Mouse (Mus musculus) activated CD4-positive, CD25-positive, alpha-beta regulatory T cell (primary cell): ENCODE measurements around the gene Arl3. TPM values are rescaled to one million over a fixed set of nuclear protein-coding genes. Genes with fewer than 3 reads are reported as not detected.

Experiments used
- polyA plus RNA-seq, 2 experiments: library from polyadenylated mRNA; unstranded; fragments of 100-300 nt; shearing (Covaris generic); gene quantifications; one replicate each; pipeline ENCODE4 v1.2.1; 2017

The Arl3 gene
- 10 to 100 TPM; 12.3 to 18.4 TPM for polyA plus RNA-seq

GRCm38 (mm10) chr19:46572951-46573937 lies at the start of gene Arl3, which contains the start of gene Sfxn2:
TSS of gene Arl3 (minus strand) at chr19:46573198.
TSS of gene Sfxn2 (plus strand) at chr19:46573365.

GRCm38 (mm10) chr19:46598720-46599252 lies 25.8 kb upstream of the Arl3 start, which contains the start of gene Wbp1l:
TSS of gene Wbp1l (plus strand) at chr19:46599084.

GRCm38 (mm10) chr19:46501401-46502068 lies 71.5 kb downstream of the Arl3 start, which contains the start of gene Trim8:
TSS of gene Trim8 (plus strand) at chr19:46501702.

Other genes starting within 250 kb of the Arl3 start
- gene Psd, start 246.0 kb downstream of the Arl3 start, polyA plus RNA-seq, result 1 to 10 TPM; 6.4 to 7.0 TPM
- 10 to 100 TPM in 1 of 2 experiments, 1 to 10 TPM in 1; 9.9 to 15.2 TPM for gene Fbxl15, start 245.0 kb downstream of the Arl3 start, polyA plus RNA-seq
- 10 to 100 TPM; 42.4 to 67.3 TPM for gene Cuedc2, start 234.5 kb downstream of the Arl3 start, polyA plus RNA-seq
- 1 to 10 TPM; 2.2 to 5.3 TPM for gene Mfsd13a, start 232.1 kb downstream of the Arl3 start, polyA plus RNA-seq
- gene 2310034G01Rik, start 222.9 kb downstream of the Arl3 start, polyA plus RNA-seq, result under 1 TPM in 1 of 2 experiments, not detected in 1; 0.42 TPM
- gene Actr1a, start 177.4 kb downstream of the Arl3 start, polyA plus RNA-seq, result 100 to 1,000 TPM; 101 to 109 TPM
- gene Sufu, start 176.3 kb downstream of the Arl3 start, polyA plus RNA-seq, result 10 to 100 TPM; 29.4 to 34.5 TPM
- gene Trim8, start 71.5 kb downstream of the Arl3 start, polyA plus RNA-seq, result 100 to 1,000 TPM in 1 of 2 experiments, 10 to 100 TPM in 1; 82.7 to 102 TPM
- gene Sfxn2, start 167 bp upstream of the Arl3 start, polyA plus RNA-seq, result 10 to 100 TPM in 1 of 2 experiments, 1 to 10 TPM in 1; 9.6 to 11.2 TPM
- 10 to 100 TPM; 42.2 to 63.2 TPM for gene Wbp1l, start 25.9 kb upstream of the Arl3 start, polyA plus RNA-seq
- under 1 TPM in 1 of 2 experiments, not detected in 1; 0.21 TPM for gene Cyp17a1, start 100.0 kb upstream of the Arl3 start, polyA plus RNA-seq
- 1 to 10 TPM; 6.5 to 6.8 TPM for gene Borcs7, start 116.7 kb upstream of the Arl3 start, polyA plus RNA-seq
- gene As3mt, start 134.3 kb upstream of the Arl3 start, polyA plus RNA-seq, result 1 to 10 TPM; 5.8 to 7.3 TPM
- 1 to 10 TPM; 2.1 to 3.9 TPM for gene Cnnm2, start 188.4 kb upstream of the Arl3 start, polyA plus RNA-seq